Mouse (Mus musculus) stomach, embryonic 16.5 days (tissue): ENCODE results near the gene Aox2. TPM values are rescaled to one million over a fixed set of nuclear protein-coding genes. Genes with fewer than 3 reads are reported as not detected.

Experiments used
- ATAC-seq: fragments of 200-750 bp; cut with Nextera tagmentation; 2 replicates; pipeline ENCODE4 v1.8.0; 2017; ENCODE audit warnings: moderate number of reproducible peaks, moderate TSS enrichment; ENCODE audit not compliant: insufficient read depth, low FRiP score
- H3K27ac ChIP-seq: fragments of 300-500 bp; sonication (generic); 2 replicates; pipeline ENCODE4 v1.5.1; 2014; ENCODE audit warnings: low read length
- H3K27me3 ChIP-seq: fragments of 300-500 bp; sonication (generic); 2 replicates; pipeline ENCODE4 v1.6.1; 2014; ENCODE audit warnings: low read length, control low read depth, mixed read lengths; ENCODE audit not compliant: control insufficient read depth, insufficient read depth
- H3K36me3 ChIP-seq: fragments of 300-500 bp; sonication (generic); 2 replicates; pipeline ENCODE4 v1.6.1; 2014; ENCODE audit warnings: low read length; ENCODE audit not compliant: control insufficient read depth, insufficient read depth
- H3K4me1 ChIP-seq: fragments of 300-500 bp; sonication (generic); 2 replicates; pipeline ENCODE4 v1.6.1; 2014; ENCODE audit warnings: low read length, control low read depth, mixed read lengths; ENCODE audit not compliant: control insufficient read depth, insufficient read depth
- H3K4me2 ChIP-seq: fragments of 300-500 bp; sonication (generic); 2 replicates; pipeline ENCODE4 v1.6.1; 2014; ENCODE audit warnings: low read depth, low read length, mixed read lengths
- H3K4me3 ChIP-seq: fragments of 300-500 bp; sonication (generic); replicated peaks from 2 replicates; pipeline ENCODE4 v1.5.1; 2014; ENCODE audit warnings: mild to moderate bottlenecking, low read length
- H3K9ac ChIP-seq: fragments of 300-500 bp; sonication (generic); 2 replicates; pipeline ENCODE4 v1.6.1; 2014; ENCODE audit warnings: low read length
- H3K9me3 ChIP-seq: fragments of 300-500 bp; sonication (generic); replicated peaks from 2 replicates; pipeline ENCODE4 v1.6.1; 2016; ENCODE audit warnings: low read length, control low read depth; ENCODE audit not compliant: control insufficient read depth
- WGBS: fragments of 180-500 bp; shearing (Covaris S2); extraction: QIAGEN DNeasy Blood & Tissue Kit; methylation state at CpG from one replicate; pipeline ENCODE4 v1.1.7; 2014; 5-methylcytosine and 5-hydroxymethylcytosine counted together
- polyA plus RNA-seq: library from polyadenylated mRNA; unstranded; fragments of >200 nt; fragmentation: Nextera tagmentation; extraction: Ambion mirVana; gene quantifications from 2 replicates; pipeline ENCODE4 v1.2.1, GENCODE M21; 2015

The Aox2 gene
- polyA plus RNA-seq, 1 experiment from 2014 or later: 0.08 TPM

DNA sequence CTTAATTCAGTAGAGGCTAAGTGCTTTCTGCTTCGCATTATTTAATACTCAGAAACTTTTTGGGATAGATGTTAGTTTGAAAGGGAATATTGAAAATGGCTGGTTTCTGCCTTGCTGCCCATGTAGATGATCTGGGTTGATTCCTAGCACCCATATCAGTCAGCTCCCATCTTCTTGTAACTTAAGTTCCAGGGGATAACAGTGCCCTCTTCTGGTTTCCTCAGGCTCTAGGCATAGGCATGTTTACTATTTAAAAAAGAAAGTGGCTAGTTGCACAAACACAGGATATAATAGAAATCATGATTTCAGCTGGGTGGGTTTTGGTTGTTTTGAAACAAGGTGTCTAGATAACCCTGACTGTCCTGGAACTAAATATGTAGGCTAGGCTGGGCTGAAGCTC is 118.1 kb downstream of the Aox2 start:
- H3K36me3 ChIP-seq: peaks cover 28% of the 10 kb centered on the region
- no peak overlapping the region for H3K4me2 ChIP-seq
- no peak overlapping the region for H3K27ac ChIP-seq
- no peak overlapping the region for H3K4me3 ChIP-seq
- H3K9me3 ChIP-seq: no peaks in the 10 kb centered on the region
- peaks cover 8% of the 10 kb centered on the region for H3K4me1 ChIP-seq
- no peak overlapping the region for H3K9ac ChIP-seq
- ATAC-seq: no peak
- WGBS: 100% methylated on average over 1 of the region's 1 CpGs
- no peaks in the 10 kb centered on the region for H3K27me3 ChIP-seq

DNA sequence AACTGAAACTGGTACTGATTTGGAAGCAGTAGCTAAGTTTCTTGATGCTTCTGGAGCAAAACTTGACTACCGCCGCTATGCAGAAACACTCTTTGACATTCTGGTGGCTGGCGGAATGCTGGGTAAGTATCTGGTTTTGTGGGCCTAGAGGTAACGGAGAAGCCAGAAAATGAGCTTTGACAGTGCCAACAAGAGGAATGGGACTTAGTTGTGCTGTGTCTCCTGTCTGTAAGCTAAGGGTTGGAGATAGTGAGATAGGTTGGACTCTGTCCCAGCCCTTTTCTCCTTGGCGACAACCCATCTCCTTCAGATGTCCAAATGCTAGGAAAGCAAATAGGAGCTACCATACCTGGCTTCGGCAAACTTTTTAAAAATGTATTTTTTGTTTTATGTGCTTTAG is 119.6 kb downstream of the Aox2 start:
- Histone ChIP-seq H3K9me3 (no peaks in the 10 kb centered on the region), H3K36me3 (peaks cover 39% of the 10 kb centered on the region)
- 93% methylated on average over 6 of the region's 6 CpGs for WGBS

GRCm38 (mm10) chr1:58401396-58401795 is 123.3 kb downstream of the Aox2 start:
- H3K27ac ChIP-seq: no peak overlapping the region
- H3K36me3 ChIP-seq: peaks cover 49% of the 10 kb centered on the region
- no peak overlapping the region for H3K4me2 ChIP-seq
- no peaks in the 10 kb centered on the region for H3K27me3 ChIP-seq
- H3K4me1 ChIP-seq: no peaks in the 10 kb centered on the region
- ATAC-seq: no peak
- 88% methylated on average over 6 of the region's 6 CpGs for WGBS
- no peaks in the 10 kb centered on the region for H3K9me3 ChIP-seq
- no peak overlapping the region for H3K9ac ChIP-seq
- no peak overlapping the region for H3K4me3 ChIP-seq

More for the DNA sequence above, 119.6 kb downstream of the Aox2 start:
- Histone ChIP-seq H3K27me3 (no peaks in the 10 kb centered on the region), H3K9ac (no peak overlapping the region), H3K4me1 (no peaks in the 10 kb centered on the region), H3K4me3 (no peak overlapping the region), H3K4me2 (no peak overlapping the region), H3K27ac (no peak overlapping the region)
- no peak for ATAC-seq

GRCm38 (mm10) chr1:58403745-58404144 is 125.6 kb downstream of the Aox2 start:
- Histone ChIP-seq H3K9me3 (no peaks in the 10 kb centered on the region), H3K4me1 (no peaks in the 10 kb centered on the region), H3K9ac (no peak overlapping the region), H3K4me2 (no peak overlapping the region), H3K27ac (no peak overlapping the region), H3K4me3 (no peak overlapping the region), H3K36me3 (peaks cover 34% of the 10 kb centered on the region), H3K27me3 (no peaks in the 10 kb centered on the region)
- 86% methylated on average over 5 of the region's 5 CpGs for WGBS
- ATAC-seq: no peak

DNA sequence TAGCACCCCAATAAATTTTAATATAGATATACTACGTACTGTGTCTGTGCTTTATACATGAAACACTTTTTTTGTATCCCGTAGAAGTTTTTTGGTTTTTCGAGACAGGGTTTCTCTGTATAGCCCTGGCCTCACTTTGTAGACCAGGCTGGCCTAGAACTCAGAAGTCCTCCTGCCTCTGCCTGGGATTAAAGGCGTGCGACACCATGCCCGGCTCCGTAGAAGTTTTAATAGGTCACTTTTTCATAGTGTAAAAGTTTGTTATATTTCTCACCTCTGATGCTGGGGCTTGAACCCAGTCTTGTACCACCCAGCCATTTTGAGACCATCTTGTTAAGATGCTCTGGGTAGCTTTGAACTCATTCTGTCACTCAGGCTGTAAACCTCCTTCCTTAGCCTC is 129.2 kb downstream of the Aox2 start:
- Histone ChIP-seq H3K9ac (no peak overlapping the region), H3K27me3 (no peaks in the 10 kb centered on the region), H3K27ac (no peak overlapping the region), H3K36me3 (peaks cover 25% of the 10 kb centered on the region), H3K4me3 (no peak overlapping the region), H3K9me3 (no peaks in the 10 kb centered on the region), H3K4me2 (no peak overlapping the region), H3K4me1 (no peaks in the 10 kb centered on the region)
- ATAC-seq: no peak
- 95% methylated on average over 7 of the region's 7 CpGs for WGBS

GRCm38 (mm10) chr1:58408141-58408540 is 130.0 kb downstream of the Aox2 start:
- H3K4me3 ChIP-seq: no peak overlapping the region
- 86% methylated on average over 6 of the region's 6 CpGs for WGBS
- peaks cover 24% of the 10 kb centered on the region for H3K36me3 ChIP-seq
- H3K9me3 ChIP-seq: no peaks in the 10 kb centered on the region
- H3K27ac ChIP-seq: no peak overlapping the region
- H3K4me2 ChIP-seq: no peak overlapping the region
- no peak overlapping the region for H3K9ac ChIP-seq
- ATAC-seq: no peak
- no peaks in the 10 kb centered on the region for H3K4me1 ChIP-seq
- H3K27me3 ChIP-seq: no peaks in the 10 kb centered on the region

DNA sequence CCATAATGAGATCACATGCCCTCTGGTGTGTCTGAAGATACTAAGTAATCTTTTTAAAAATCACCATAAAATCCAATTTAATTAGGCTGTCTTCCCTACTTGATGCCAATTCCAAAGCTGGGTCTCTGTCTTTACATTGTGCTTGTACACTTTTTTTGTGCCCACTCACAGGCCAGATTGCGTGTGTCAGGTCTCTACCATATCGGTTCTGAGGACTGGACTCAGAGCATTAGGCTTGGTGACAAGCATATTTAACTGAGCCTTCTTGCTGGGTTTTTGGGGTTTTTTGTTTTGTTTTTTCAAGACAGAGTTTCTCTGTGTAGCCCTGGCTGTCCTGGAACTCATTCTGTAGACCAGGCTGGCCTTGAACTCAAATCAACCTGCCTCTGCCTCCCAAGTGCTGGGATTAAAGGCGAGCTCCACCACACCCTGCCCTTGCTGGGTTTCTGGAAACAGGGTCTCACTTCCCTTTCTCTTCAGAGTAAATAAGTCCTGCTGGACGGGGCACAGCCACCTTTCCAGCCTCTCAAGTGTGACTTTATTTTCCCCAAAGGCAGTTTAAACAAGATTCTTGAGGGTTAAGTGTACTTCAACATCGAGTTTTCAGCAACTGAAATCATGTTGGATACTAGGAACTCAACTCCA is 131.5 kb downstream of the Aox2 start:
- no peak overlapping the region for H3K9ac ChIP-seq
- no peaks in the 10 kb centered on the region for H3K9me3 ChIP-seq
- H3K27ac ChIP-seq: no peak overlapping the region
- no peak overlapping the region for H3K4me2 ChIP-seq
- 73% methylated on average over 5 of the region's 5 CpGs for WGBS
- H3K27me3 ChIP-seq: no peaks in the 10 kb centered on the region
- no peak overlapping the region for H3K4me3 ChIP-seq
- no peaks in the 10 kb centered on the region for H3K4me1 ChIP-seq
- ATAC-seq: no peak
- H3K36me3 ChIP-seq: peaks cover 25% of the 10 kb centered on the region

GRCm38 (mm10) chr1:58410198-58410588 is 132.1 kb downstream of the Aox2 start:
- ATAC-seq: no peak
- Histone ChIP-seq H3K9me3 (no peaks in the 10 kb centered on the region), H3K27me3 (no peaks in the 10 kb centered on the region), H3K4me2 (no peak overlapping the region), H3K4me3 (no peak overlapping the region), H3K9ac (no peak overlapping the region), H3K4me1 (no peaks in the 10 kb centered on the region), H3K36me3 (peaks cover 30% of the 10 kb centered on the region), H3K27ac (no peak overlapping the region)
- WGBS: 81% methylated on average over 3 of the region's 3 CpGs

GRCm38 (mm10) chr1:58410776-58411175 is 132.7 kb downstream of the Aox2 start:
- Histone ChIP-seq H3K27me3 (no peaks in the 10 kb centered on the region), H3K4me1 (no peaks in the 10 kb centered on the region), H3K36me3 (peaks cover 33% of the 10 kb centered on the region), H3K9me3 (no peaks in the 10 kb centered on the region), H3K4me3 (no peak overlapping the region), H3K27ac (no peak overlapping the region), H3K9ac (no peak overlapping the region), H3K4me2 (no peak overlapping the region)
- 88% methylated on average over 7 of the region's 7 CpGs for WGBS
- no peak; the same call in 1 of the 2 replicates for ATAC-seq
